Mouse (Mus musculus): ENCODE results near the gene St8sia1.

- TF ChIP-seq GATA1 (IDR thresholded peaks at IDR 0.05; ENCODE audit: low read length) (no peak), TAL1 (IDR thresholded peaks at IDR 0.05; ENCODE audit: low read length) (no peak)
Measured at GRCm38 (mm10) chr6:142867471-142868055, 96.7 kb downstream of the St8sia1 start.
